Mouse (Mus musculus) gastrocnemius, postnatal 10 days (tissue): ENCODE data around the gene Otor. TPM values are rescaled to one million over a fixed set of nuclear protein-coding genes. Genes with fewer than 3 reads are reported as not detected.

Source experiments
- DNase-seq: peaks from one replicate; pipeline ENCODE4 v3.0.0; 2021; ENCODE audit warnings: mixed read lengths
- long read RNA-seq, 2 experiments: library from polyadenylated mRNA; stranded (forward); transcript quantifications; one replicate each; pipeline ENCODE4 v2.0.0; 2021
- total RNA-seq, 2 experiments: library from RNA; stranded (reverse); gene quantifications; 2 replicates each; pipeline ENCODE4 v1.2.3; 2021

The Otor gene
- not detected for total RNA-seq
- long read RNA-seq, experiment 1, result 0 reads
- long read RNA-seq, experiment 2, result 0 reads

GRCm38 (mm10) chr2:143078198-143078851 is at the start of gene Otor:
TSS of gene Otor (plus strand) at chr2:143078473.
- no peak for DNase-seq

GRCm38 (mm10) chr2:143031283-143031682 is 47.0 kb upstream of the Otor start:
- DNase-seq, result no peak

- DNase-seq, result no peak
Observed at GRCm38 (mm10) chr2:143032378-143033255, 45.7 kb upstream of the Otor start.

- no peak for DNase-seq
Observed at GRCm38 (mm10) chr2:143034350-143035085, 43.8 kb upstream of the Otor start.

GRCm38 (mm10) chr2:143035086-143035593 is 43.1 kb upstream of the Otor start:
- no peak for DNase-seq

GRCm38 (mm10) chr2:143041596-143041995 is 36.7 kb upstream of the Otor start:
- DNase-seq, result no peak

GRCm38 (mm10) chr2:143055251-143055650 is 23.0 kb upstream of the Otor start:
- DNase-seq, result no peak

GRCm38 (mm10) chr2:143056736-143057135 is 21.5 kb upstream of the Otor start:
- DNase-seq, result no peak

- no peak for DNase-seq
Observed at GRCm38 (mm10) chr2:143062432-143062811, 15.9 kb upstream of the Otor start.

GRCm38 (mm10) chr2:143062812-143063792 is 15.2 kb upstream of the Otor start, which contains the start of gene Snrpb2:
TSS of gene Snrpb2 (plus strand) at chr2:143063039.
- peak; percentile 91 for DNase-seq

GRCm38 (mm10) chr2:143065914-143066313 is 12.4 kb upstream of the Otor start:
- DNase-seq, result no peak

GRCm38 (mm10) chr2:143081693-143082092 is 3.4 kb downstream of the Otor start:
- DNase-seq, result no peak

- DNase-seq, result no peak
Observed at GRCm38 (mm10) chr2:143084852-143085397, 6.7 kb downstream of the Otor start.

- DNase-seq, result no peak
Observed at GRCm38 (mm10) chr2:143089866-143090265, 11.6 kb downstream of the Otor start.

- DNase-seq, result peak; percentile 25
Observed at GRCm38 (mm10) chr2:143093726-143094125, 15.5 kb downstream of the Otor start.

GRCm38 (mm10) chr2:143094761-143095160 is 16.5 kb downstream of the Otor start:
- DNase-seq, result no peak

- DNase-seq, result no peak
Observed at GRCm38 (mm10) chr2:143097170-143097569, 18.9 kb downstream of the Otor start.

GRCm38 (mm10) chr2:143113859-143114258 is 35.6 kb downstream of the Otor start:
- DNase-seq, result no peak

GRCm38 (mm10) chr2:143114716-143115115 is 36.4 kb downstream of the Otor start:
- no peak for DNase-seq

- no peak for DNase-seq
Observed at GRCm38 (mm10) chr2:143117453-143117852, 39.2 kb downstream of the Otor start.

- no peak for DNase-seq
Observed at GRCm38 (mm10) chr2:143118221-143118620, 39.9 kb downstream of the Otor start.
